Mouse (Mus musculus): Measurements from ENCODE around the gene 4931406P16Rik. TPM values are rescaled to one million over a fixed set of nuclear protein-coding genes. Genes with fewer than 3 reads are reported as not detected.
A peak's percentile ranks its signal among the peaks of the same experiment; 100 is the strongest.

4931406P16Rik gene
- total RNA-seq, 4 experiments from 2014 or later: 41.2 to 45.6 (median 41.6) TPM

DNA sequence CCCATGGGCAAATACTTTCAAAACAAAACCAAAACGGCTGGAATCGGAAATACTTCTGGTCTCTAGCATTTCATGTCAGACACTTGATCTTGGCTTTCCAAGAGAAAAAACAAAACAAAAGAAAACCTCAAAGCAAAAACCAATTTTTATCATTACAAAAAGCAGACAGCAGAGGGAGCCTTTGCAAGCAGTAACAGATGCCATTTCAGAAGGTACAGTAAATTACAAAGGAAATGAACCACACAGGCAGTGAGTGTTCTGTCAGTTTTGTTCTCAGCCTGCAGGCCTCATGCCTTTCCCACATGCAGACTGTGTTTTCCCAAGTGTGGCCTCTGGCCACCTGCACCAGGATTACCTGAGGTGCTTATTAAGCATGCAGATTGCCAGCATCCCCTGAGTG is 61.3 kb downstream of the 4931406P16Rik start:
- no peak for DNase-seq (ENCODE audit: low spot score in 2 of 2)

DNA sequence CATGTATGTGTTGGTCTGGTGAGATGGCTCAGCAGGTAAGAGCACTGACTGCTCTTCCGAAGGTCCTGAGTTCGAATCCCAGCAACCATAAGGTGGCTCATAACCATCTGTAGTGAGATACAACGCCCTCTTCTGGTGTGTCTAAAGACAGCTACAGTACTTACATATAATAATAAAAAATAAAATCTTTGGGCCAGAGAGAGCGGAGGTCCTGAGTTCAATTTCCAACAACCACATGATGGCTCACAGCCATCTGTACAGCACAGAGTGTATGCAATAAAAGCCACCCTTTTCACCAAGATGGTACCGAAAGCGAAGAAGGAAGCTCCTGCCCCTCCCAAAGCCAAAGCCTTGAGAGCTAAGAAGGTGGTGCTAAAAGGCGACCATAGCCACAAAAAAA is 62.6 kb downstream of the 4931406P16Rik start, which contains the start of gene Gm6096:
TSS of gene Gm6096 (plus strand) at position 301 of the 400 bp plus-strand sequence.
- DNase-seq (ENCODE audit: low spot score in 2 of 2): no peak

- no peak for DNase-seq (ENCODE audit: low spot score in 2 of 2)
Observed at GRCm38 (mm10) chr7:34246870-34247499, 66.4 kb downstream of the 4931406P16Rik start.

DNA sequence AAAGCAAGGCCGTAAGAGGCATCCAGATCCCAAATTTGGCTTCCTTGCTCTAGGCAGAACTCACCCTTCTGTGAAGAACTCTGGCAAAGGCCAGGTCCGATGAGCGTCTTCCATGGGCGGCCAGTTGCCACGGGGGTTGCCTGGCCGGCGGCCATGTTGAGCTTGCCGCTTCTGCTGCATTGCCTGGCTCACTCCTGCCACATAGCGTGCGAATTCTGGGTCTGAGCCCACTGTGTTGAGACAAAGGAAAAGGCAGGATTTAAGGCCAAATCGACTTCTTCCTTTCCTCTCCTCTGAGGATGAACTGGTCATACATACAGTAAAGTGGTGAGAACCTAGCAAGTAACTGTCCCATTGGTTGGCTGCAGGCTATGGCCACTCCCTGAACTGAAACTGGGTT is 71.2 kb downstream of the 4931406P16Rik start:
- DNase-seq (ENCODE audit: low spot score in 2 of 2): peak in 1 of 2 experiments; percentile 44

DNA sequence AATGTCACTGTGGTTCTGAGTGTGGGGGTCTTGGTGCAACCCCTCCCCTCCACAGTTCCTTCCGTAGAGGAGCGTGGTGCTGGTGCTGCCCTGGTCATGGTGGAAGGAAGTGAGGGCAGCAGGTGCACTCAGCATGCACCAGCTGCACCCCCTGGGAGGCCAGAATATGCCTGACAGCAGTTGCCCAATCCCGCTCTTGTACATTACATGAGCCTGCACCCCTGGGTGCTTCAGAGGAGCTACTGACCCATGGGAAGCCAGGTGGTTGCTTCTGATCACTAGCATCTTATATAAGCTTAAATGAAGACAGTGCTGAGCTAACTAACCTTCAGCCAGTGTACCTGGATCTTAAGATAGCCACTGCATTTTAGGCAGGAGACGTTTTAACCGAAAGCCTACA is 75.3 kb downstream of the 4931406P16Rik start:
- no peak for DNase-seq (ENCODE audit: low spot score in 2 of 2)

DNA sequence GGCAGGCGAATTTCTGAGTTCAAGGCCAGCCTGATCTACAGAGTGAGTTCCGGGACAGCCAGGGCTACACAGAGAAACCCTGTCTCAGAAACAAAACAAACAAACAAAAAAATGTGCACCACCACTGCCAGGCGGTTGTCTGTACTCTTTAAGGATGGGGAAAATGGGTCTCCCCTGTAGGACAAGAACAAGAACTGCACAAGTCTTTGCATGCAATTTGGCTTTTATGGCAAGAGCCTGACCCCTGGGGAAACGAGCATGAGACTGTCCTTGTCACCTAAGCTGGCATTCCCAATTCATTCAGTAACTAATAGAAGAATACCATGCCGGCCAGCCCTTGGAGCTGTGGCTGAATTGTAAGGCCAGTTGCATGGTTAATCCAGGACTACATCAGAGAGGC is 77.7 kb downstream of the 4931406P16Rik start:
- DNase-seq (ENCODE audit: low spot score in 2 of 2): no peak

DNA sequence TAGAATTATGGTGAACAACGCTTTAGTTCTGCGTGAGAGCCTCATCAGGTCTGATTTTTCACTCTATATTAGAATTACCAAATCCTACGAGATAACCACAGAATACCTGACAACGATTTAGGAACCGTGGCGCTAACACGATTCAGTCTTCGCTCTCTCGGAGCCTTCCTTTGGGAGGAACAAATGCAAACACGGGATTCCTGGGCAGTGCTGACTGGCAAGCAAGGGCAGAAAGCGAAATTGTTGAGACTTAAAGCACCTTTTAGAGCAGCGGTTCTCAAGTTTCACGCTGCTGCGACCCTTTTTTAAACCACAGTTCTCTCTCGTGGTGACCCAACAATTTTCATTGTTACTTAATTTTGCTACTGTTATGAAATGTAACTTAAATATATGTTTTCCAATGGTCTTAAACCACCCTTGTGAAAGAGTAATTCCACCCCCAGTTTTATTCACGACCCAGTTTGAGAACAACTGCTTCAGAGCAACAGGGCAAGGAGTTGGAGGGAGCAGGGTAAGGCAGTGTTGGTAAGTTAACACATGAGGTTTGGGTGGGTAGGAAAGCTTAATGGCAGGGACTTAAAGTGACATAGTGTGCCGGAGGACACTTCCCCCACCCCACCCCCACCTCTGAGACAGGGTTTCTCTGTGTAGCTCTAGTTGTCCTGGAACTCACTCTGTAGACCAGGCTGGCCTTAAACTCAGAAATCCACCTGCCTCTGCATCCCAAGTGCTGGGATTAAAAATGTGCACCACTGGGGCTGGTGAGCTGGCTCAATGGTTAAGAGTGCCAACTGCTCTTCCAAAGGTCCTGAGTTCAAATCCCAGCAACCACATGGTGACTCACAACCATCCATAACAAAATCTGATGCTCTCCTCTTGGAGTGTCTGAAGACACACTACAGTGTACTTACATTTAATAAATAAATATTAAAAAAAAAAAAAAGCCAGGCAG is 78.5 kb downstream of the 4931406P16Rik start:
- no peak for DNase-seq (ENCODE audit: low spot score in 2 of 2)

DNA sequence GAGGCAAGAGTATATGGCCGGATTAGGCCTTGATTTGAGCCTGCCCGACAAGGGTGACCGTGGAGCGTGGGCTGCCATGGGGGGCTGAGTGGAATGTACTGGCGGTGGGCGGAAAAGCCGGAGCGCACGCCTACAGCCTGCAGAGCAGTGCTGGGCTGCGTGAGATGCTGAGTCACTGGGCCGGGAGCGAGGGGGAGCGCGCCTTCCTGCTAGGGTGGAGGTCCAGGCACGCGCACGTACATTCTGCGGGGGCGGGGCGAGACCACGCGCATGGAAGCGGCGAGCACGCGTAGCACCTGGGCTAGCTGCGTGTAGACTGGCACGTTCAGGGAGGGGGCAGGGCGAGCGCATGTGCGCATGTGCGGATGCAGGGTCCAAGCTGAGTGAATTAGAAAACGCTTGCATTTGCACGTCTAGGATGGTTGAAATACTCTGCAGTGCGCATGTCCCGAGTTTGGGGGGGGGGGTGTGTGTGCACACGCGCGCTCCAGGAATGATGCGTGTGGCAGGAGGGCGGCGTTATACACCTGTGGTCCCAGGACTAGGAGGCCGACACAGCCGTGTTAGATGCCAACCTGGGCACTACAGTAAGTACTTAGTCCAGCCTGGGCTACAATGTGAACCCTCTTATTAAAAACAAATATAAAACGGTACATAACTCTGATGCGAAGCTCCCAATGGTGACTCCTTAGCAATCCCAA is 79.3 kb downstream of the 4931406P16Rik start:
- DNase-seq (ENCODE audit: low spot score in 2 of 2): peak; percentile 99 to 100

- no peak for DNase-seq (ENCODE audit: low spot score in 2 of 2)
Observed at GRCm38 (mm10) chr7:34232785-34233725, 80.3 kb downstream of the 4931406P16Rik start.

DNA sequence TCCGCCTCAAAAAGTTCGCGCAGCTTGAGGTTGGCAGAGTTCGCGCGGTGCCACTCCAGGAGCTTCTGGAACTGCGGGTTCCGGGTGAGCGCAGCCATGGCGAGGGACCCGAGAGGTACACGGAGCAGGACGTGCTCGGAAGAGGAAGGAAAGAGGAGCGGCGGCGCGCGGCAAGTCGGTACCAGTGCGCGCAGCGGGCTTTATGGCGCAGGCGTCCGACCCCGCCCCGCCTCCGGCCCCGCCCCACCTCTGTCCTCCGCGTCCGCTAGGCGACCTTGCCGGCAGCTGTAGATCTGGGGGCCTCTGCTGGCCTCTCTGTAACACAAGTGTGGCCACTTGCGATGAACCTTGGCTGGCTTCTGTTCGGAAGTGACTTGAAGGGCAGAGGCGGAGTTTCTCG is 83.2 kb downstream of the 4931406P16Rik start, which contains the start of gene Gpi1:
TSS of gene Gpi1 (minus strand) at position 221 of the 400 bp plus-strand sequence.
- peak in 1 of 2 experiments; percentile 73 for DNase-seq (ENCODE audit: low spot score in 2 of 2)

GRCm38 (mm10) chr7:34229691-34230111 is 83.7 kb downstream of the 4931406P16Rik start:
- DNase-seq (ENCODE audit: low spot score in 2 of 2): peak; percentile 65

GRCm38 (mm10) chr7:34229153-34229552 is 84.2 kb downstream of the 4931406P16Rik start:
- DNase-seq (ENCODE audit: low spot score in 2 of 2): no peak

DNA sequence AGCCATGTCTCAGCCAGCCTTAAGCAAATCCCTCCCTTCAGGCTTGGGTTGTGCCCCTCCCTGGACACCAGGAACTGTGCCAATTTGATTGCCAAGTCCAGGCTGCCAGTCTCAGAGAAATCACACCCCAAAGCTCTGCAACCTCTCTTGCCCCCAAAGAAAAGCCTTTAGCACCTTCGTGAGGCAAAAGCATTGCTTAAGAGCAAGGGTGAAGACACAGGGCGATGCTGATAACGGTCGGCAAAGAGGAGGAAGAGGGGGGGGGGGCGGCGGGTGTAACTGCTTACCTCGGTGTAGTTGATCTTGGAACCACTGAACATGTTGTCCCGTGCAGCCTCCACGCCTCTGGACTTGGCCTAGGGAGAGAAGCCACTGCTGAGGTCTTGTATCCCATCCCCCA is 84.7 kb downstream of the 4931406P16Rik start:
- no peak for DNase-seq (ENCODE audit: low spot score in 2 of 2)

GRCm38 (mm10) chr7:34226846-34227245 is 86.5 kb downstream of the 4931406P16Rik start:
- no peak for DNase-seq (ENCODE audit: low spot score in 2 of 2)

GRCm38 (mm10) chr7:34226086-34226485 is 87.3 kb downstream of the 4931406P16Rik start:
- DNase-seq (ENCODE audit: low spot score in 2 of 2): peak in 1 of 2 experiments; percentile 42

GRCm38 (mm10) chr7:34224308-34224707 is 89.0 kb downstream of the 4931406P16Rik start:
- DNase-seq (ENCODE audit: low spot score in 2 of 2): no peak

DNA sequence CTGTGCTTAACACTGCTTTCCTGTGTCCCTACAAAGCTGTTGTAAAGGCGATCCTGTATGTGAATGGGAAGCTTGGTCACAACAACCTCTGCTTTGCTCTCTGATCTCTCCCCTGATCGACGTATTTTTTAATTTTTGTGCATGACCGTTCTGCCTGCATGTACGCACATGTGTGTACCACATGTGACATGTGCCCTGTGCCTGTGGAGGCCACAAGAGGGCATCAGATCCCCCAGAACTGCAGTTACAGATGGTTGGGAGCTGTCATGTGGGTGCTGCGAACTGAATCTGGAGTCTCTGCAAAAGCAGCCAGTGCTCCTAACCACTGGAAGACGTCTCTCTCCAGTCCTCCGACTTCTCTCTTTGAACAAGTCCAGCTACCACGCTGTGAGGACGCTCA is 91.0 kb downstream of the 4931406P16Rik start:
- DNase-seq (ENCODE audit: low spot score in 2 of 2): no peak

DNA sequence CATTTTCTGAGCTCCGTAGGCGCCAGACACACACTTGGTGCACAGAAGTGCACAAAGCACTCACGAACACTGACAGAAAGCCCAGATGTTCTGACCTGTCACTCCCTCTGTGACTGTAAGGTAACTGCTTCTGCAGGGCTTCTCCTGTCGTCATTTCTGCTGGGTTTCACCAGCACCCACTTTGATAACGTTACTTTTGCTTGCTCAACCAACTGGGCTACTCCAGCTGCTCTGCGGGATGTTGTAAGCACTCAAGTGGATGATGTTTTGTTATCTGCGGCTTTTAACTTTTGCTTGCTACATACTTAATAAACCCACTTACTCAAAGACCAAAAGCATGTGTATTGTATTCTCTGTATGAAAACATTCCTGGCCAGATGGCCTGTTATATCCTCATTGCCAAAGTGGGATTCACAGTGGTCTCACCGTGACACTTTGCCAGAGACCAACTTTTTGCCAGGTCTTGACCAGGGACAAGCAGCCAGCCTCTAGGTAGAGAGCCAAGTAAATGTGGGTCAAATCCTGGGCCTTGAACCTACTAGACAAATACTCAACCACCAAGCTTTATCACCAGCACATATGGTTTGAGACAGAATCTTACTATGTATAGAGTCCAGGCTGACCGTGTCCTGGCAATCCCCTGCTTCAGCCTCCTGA is 91.6 kb downstream of the 4931406P16Rik start:
- no peak for DNase-seq (ENCODE audit: low spot score in 2 of 2)

GRCm38 (mm10) chr7:34218496-34218895 is 94.9 kb downstream of the 4931406P16Rik start:
- DNase-seq (ENCODE audit: low spot score in 2 of 2): no peak

GRCm38 (mm10) chr7:34216474-34216873 is 96.9 kb downstream of the 4931406P16Rik start:
- no peak for DNase-seq (ENCODE audit: low spot score in 2 of 2)
